Mouse (Mus musculus) liver, embryonic 14.5 days (tissue): ENCODE data around the gene Vmn1r66.

Source experiments
- CTCF ChIP-seq: IDR thresholded peaks from 2 replicates; pipeline ENCODE4 v1.5.1; 2016; ENCODE audit warnings: antibody characterized with exemption, low read depth, control low read depth
- EP300 ChIP-seq: IDR thresholded peaks from 2 replicates; pipeline ENCODE4 v1.6.1; 2016; ENCODE audit warnings: antibody characterized with exemption, low read depth

DNA sequence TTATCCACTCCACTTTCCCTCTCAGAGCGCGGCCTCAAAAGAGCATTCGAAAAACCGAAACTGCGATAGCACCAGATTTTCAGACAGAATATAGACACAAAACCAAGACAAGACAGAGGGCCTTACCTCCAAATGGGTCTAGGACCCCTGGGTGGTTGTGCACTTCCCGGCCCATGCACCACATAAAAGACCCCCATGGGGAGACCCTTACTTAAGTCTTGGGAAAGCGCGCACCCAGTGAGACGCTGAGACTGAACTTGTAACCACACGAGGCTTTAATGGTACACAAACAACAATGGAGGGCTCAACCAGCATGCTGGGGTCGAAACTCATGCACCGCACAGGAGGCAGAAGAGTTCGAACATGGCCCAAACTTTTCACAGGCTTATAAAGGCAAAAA is 25.7 kb downstream of the Vmn1r66 start:
- TF ChIP-seq CTCF (no peak), EP300 (no peak)
